Mouse (Mus musculus) MEL (cell line): Measurements from ENCODE around the gene G430095P16Rik.

Experiments
- CTCF ChIP-seq, 3 experiments: IDR thresholded peaks in 2 of 3; conservative IDR thresholded peaks in 1 of 3; 2 replicates each; pipeline ENCODE4 v1.5.1; 2011 to 2012; ENCODE audit warnings: low read length in 3 of 3, low read depth in 2 of 3, mild to moderate bottlenecking in 2 of 3, improper control_type of control experiment in 1 of 3, inconsistent platforms in 1 of 3, mixed read lengths in 1 of 3, moderate library complexity in 1 of 3; ENCODE audit not compliant: control insufficient read depth in 1 of 3, insufficient read depth in 1 of 3, poor library complexity in 1 of 3, severe bottlenecking in 1 of 3
- HCFC1 ChIP-seq: IDR thresholded peaks from 2 replicates; pipeline ENCODE4 v1.6.1; 2012; ENCODE audit warnings: low read depth, mild to moderate bottlenecking, inconsistent platforms, low read length, improper control_type of control experiment, moderate library complexity
- POLR2A ChIP-seq, 2 experiments: IDR thresholded peaks; 2 replicates each; pipeline ENCODE4 v1.6.1; 2011 to 2012; ENCODE audit warnings: low read length in 2 of 2, mild to moderate bottlenecking in 2 of 2, control low read depth in 1 of 2, improper control_type of control experiment in 1 of 2, low read depth in 1 of 2, moderate library complexity in 1 of 2; ENCODE audit not compliant: control insufficient read depth in 1 of 2, insufficient read depth in 1 of 2, poor library complexity in 1 of 2
- POLR2AphosphoS2 ChIP-seq: IDR thresholded peaks from 2 replicates; pipeline ENCODE4 v1.6.1; 2011; ENCODE audit warnings: low read length, improper control_type of control experiment
- TCF12 ChIP-seq: IDR thresholded peaks from 2 replicates; pipeline ENCODE4 v1.6.1; 2014; ENCODE audit warnings: low read depth, mild to moderate bottlenecking, inconsistent platforms, low read length, improper control_type of control experiment, moderate library complexity
- UBTF ChIP-seq: IDR thresholded peaks from 2 replicates; pipeline ENCODE4 v1.6.1; 2012; ENCODE audit warnings: low read depth, mild to moderate bottlenecking, inconsistent platforms, low read length, improper control_type of control experiment, moderate library complexity, borderline replicate concordance; ENCODE audit not compliant: insufficient read depth
- USF2 ChIP-seq, 2 experiments: IDR thresholded peaks; 2 replicates each; pipeline ENCODE4 v1.6.1; 2011 to 2012; ENCODE audit warnings: improper control_type of control experiment in 2 of 2, low read length in 2 of 2, borderline replicate concordance in 1 of 2, inconsistent platforms in 1 of 2, low read depth in 1 of 2, mild to moderate bottlenecking in 1 of 2; ENCODE audit not compliant: insufficient read depth in 1 of 2
- ZNF384 ChIP-seq: IDR thresholded peaks from 2 replicates; pipeline ENCODE4 v1.6.1; 2012; ENCODE audit warnings: low read depth, mild to moderate bottlenecking, inconsistent platforms, low read length, improper control_type of control experiment

GRCm38 (mm10) chr8:84687003-84687704 lies 35.7 kb upstream of the G430095P16Rik start:
- TF ChIP-seq USF2 (IDR thresholded peaks at IDR 0.05; ENCODE audit: borderline replicate concordance in 1 of 2, insufficient read depth in 1 of 2, low read depth in 1 of 2, low read length in 2 of 2) (no peak), HCFC1 (no peak), POLR2A (IDR thresholded peaks at IDR 0.05; ENCODE audit: control insufficient read depth in 1 of 2, insufficient read depth in 1 of 2, low read depth in 1 of 2, low read length in 2 of 2, poor library complexity in 1 of 2) (no peak), UBTF (no peak), CTCF (IDR thresholded peaks at IDR 0.05 in 2 of 3, conservative IDR thresholded peaks at IDR 0.05 in 1 of 3; ENCODE audit: control insufficient read depth in 1 of 3, insufficient read depth in 1 of 3, low read depth in 2 of 3, low read length in 3 of 3, poor library complexity in 1 of 3, severe bottlenecking in 1 of 3) (peak in 1 of 3 experiments; percentile 57; a peak in 3 of 6 replicates), ZNF384 (no peak), TCF12 (no peak), POLR2AphosphoS2 (no peak)
